Mouse (Mus musculus) cerebellum, adult 2 months (tissue): ENCODE results near the gene Dnah7c.
"Not testable (repeated sequence)": the region's sequence is repeated elsewhere in the genome, so short reads cannot be mapped to it uniquely, and the experiment has no call there.

Experiments used
- CTCF ChIP-seq: fragments of 200-500 bp; IDR thresholded peaks from 2 replicates; pipeline ENCODE4 v1.5.1; 2011; ENCODE audit warnings: low read depth, mild to moderate bottlenecking, control low read depth, low read length, moderate library complexity, borderline replicate concordance; ENCODE audit not compliant: insufficient read depth
- POLR2A ChIP-seq: fragments of 200-500 bp; IDR thresholded peaks from 2 replicates; pipeline ENCODE4 v1.6.1; 2011; ENCODE audit warnings: low read length, control low read depth, borderline replicate concordance; ENCODE audit not compliant: insufficient read depth

- TF ChIP-seq CTCF, POLR2A: not testable (repeated sequence)
These were observed 200.5 kb downstream of the Dnah7c start for GRCm38 (mm10) chr1:46625914-46626313.
